Mouse (Mus musculus) heart, adult 2 months (tissue): ENCODE measurements around the gene Rasgef1b. TPM values are rescaled to one million over a fixed set of nuclear protein-coding genes. Genes with fewer than 3 reads are reported as not detected.

Experiments
- DNase-seq, 2 experiments: peaks; one replicate each; pipeline ENCODE4 v3.0.0; 2021
- H3K27ac ChIP-seq: fragments of 200-600 bp; 2 replicates; pipeline ENCODE4 v1.8.1; 2022
- H3K27me3 ChIP-seq: fragments of 200-500 bp; 2 replicates; pipeline ENCODE4 v1.6.1; 2012; ENCODE audit warnings: mild to moderate bottlenecking, low read length, inconsistent platforms, mixed read lengths; ENCODE audit not compliant: control insufficient read depth, insufficient read depth
- H3K36me3 ChIP-seq: fragments of 200-500 bp; 2 replicates; pipeline ENCODE4 v1.6.1; 2012; ENCODE audit warnings: low read length, inconsistent platforms; ENCODE audit not compliant: control insufficient read depth, insufficient read depth
- H3K4me1 ChIP-seq: fragments of 200-500 bp; 2 replicates; pipeline ENCODE4 v1.6.1; 2011; ENCODE audit warnings: low read length; ENCODE audit not compliant: control insufficient read depth, insufficient read depth
- H3K4me3 ChIP-seq: fragments of 200-600 bp; 2 replicates; pipeline ENCODE4 v1.8.1; 2022
- H3K79me2 ChIP-seq: fragments of 200-500 bp; replicated peaks from 2 replicates; pipeline ENCODE4 v1.6.1; 2012; ENCODE audit warnings: mild to moderate bottlenecking, inconsistent platforms, low read length, moderate library complexity, mixed read lengths; ENCODE audit not compliant: control insufficient read depth, insufficient read depth
- H3K9ac ChIP-seq: fragments of 200-500 bp; 2 replicates; pipeline ENCODE4 v1.6.1; 2012; ENCODE audit warnings: low read depth, mild to moderate bottlenecking, control low read depth, inconsistent platforms, low read length, mixed read lengths
- CTCF ChIP-seq: fragments of 200-600 bp; IDR thresholded peaks from 2 replicates; pipeline ENCODE4 v1.8.1; 2022; ENCODE audit warnings: antibody characterized with exemption, mild to moderate bottlenecking, moderate library complexity
- EP300 ChIP-seq: fragments of 200-500 bp; IDR thresholded peaks from 2 replicates; pipeline ENCODE4 v1.6.1; 2011; ENCODE audit warnings: low read depth, low read length, control low read depth; ENCODE audit not compliant: insufficient read depth
- POLR2A ChIP-seq: fragments of 200-500 bp; IDR thresholded peaks from 2 replicates; pipeline ENCODE4 v1.6.1; 2011; ENCODE audit warnings: mild to moderate bottlenecking, low read depth, low read length, control low read depth; ENCODE audit not compliant: insufficient read depth
- WGBS: fragments of 180-500 bp; shearing (Covaris S2); methylation state at CpG from one replicate; pipeline ENCODE4 v1.1.7; 2018; 5-methylcytosine and 5-hydroxymethylcytosine counted together
- intact Hi-C: fragments of 180-260 bp; cut with DNase I; formaldehyde crosslinking; loops from one replicate; pipeline ENCODE4 v1.15.1; 2025
- polyA plus RNA-seq: library from polyadenylated mRNA; depleted of rRNA; stranded (reverse); fragments of >200 nt; gene quantifications from 2 replicates; pipeline ENCODE4 v1.2.3, GENCODE M21; 2012
- total RNA-seq, 2 experiments: library from RNA; stranded (reverse); gene quantifications; 2 replicates each; pipeline ENCODE4 v1.2.3; 2021

Rasgef1b gene
- total and polyA plus RNA-seq, 3 experiments = 4.3 to 17.7 (median 9.3) TPM

DNA sequence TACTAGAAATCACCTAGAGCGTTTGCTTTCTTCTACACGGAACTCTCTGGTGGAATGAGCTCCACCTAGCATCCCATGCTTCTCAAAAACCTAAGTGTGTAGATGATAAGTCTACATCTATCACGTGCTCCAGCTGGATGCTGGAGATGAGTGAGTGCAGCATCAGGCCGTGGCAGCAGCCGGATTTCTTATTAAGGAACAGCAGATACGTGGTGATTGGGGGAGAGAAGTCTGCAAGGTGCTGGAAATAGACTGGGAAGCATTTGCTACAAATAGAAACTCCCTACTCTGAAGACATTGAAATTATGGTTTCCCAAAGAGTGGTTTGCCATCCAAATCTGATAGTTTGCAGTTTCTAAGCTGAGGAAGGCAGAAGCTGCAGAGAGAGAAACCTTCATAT is 269.9 kb downstream of the Rasgef1b start:
- Histone ChIP-seq H3K36me3 (no peaks in the 10 kb centered on the region), H3K79me2 (no peaks in the 10 kb centered on the region), H3K4me3 (no peak overlapping the region), H3K9ac (no peak overlapping the region), H3K27ac (no peak overlapping the region), H3K4me1 (no peaks in the 10 kb centered on the region), H3K27me3 (no peaks in the 10 kb centered on the region)
- intact Hi-C loops = no loop called here
- 70% methylated on average over 6 of the region's 6 CpGs for WGBS
- TF ChIP-seq CTCF = no peak
- TF ChIP-seq POLR2A = no peak
- TF ChIP-seq EP300 = no peak
- no peak for DNase-seq

DNA sequence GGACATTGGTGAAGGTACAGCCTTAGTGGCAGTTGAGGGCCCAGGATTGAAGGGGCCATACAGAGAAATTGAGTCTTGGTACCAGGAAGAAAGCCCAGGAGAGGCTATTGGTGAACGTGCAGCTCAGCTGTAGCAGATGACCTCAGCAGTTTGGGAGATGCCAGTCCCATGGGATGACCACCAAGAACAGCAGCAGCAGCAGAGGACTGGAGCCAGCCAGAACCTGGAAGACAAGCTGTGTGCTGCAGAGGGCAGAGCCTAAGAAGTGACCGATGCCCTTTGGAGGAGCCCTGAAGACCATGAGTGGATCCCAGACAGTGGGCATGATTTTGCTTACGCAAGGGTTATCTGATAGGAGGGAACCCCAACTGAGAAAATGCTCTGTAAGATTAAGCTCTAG is 271.6 kb downstream of the Rasgef1b start:
- intact Hi-C loops = no loop called here
- TF ChIP-seq CTCF (no peak), EP300 (no peak), POLR2A (no peak)
- no peaks in the 10 kb centered on the region for H3K4me1 ChIP-seq
- no peak overlapping the region for H3K4me3 ChIP-seq
- H3K79me2 ChIP-seq = no peaks in the 10 kb centered on the region
- DNase-seq = no peak
- H3K27me3 ChIP-seq = no peaks in the 10 kb centered on the region
- no peaks in the 10 kb centered on the region for H3K36me3 ChIP-seq
- H3K9ac ChIP-seq = no peak overlapping the region
- no peak overlapping the region for H3K27ac ChIP-seq
- 86% methylated on average over 3 of the region's 3 CpGs for WGBS

DNA sequence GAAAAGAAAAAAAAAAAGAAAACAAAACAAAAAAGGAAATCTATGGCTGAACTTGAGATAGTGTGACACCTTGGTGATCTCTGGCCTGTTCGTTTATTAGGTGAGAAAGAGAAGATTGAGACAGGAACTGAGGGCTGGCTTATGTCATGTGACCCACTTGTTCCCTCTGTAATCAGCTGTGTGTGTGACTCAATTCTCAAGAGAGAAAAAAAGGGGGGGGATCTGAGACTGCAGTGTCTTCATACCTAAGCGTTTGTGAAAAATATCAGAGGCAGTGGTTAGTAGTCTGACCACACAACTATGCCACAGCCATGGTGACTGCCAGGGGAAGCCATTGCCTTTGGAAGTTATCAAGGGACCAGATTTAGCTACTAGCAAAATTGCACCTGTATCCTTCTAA is 276.9 kb downstream of the Rasgef1b start:
- H3K79me2 ChIP-seq = no peaks in the 10 kb centered on the region
- TF ChIP-seq EP300 = no peak
- TF ChIP-seq CTCF = no peak
- TF ChIP-seq POLR2A = no peak
- DNase-seq = no peak
- no peaks in the 10 kb centered on the region for H3K36me3 ChIP-seq
- no peak overlapping the region for H3K27ac ChIP-seq
- no peaks in the 10 kb centered on the region for H3K27me3 ChIP-seq
- 39% methylated on average over 2 of the region's 2 CpGs for WGBS
- H3K4me3 ChIP-seq = no peak overlapping the region
- peaks cover 1% of the 10 kb centered on the region; the same call in 1 of the 2 replicates for H3K4me1 ChIP-seq
- no peak overlapping the region for H3K9ac ChIP-seq
- intact Hi-C loops = no loop called here

DNA sequence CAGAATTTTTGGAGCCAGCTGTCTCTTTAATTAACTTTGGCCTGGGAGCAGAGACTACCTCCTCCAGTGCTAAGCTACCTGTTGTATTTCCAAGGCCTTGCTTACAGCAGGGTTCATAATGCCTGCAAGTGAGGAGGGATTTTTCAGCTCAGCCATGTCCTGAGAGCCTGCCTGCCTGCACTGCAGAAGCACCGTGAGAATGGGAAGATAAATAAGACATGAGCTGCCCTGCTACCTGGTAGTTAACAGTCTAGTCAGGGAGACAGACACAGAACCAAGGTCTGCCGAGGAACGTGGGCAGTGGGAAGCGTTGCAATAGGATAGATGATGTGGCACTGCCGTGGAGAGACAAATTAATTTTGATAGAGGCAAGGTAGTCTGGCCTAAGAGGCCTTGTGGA is 277.4 kb downstream of the Rasgef1b start:
- Histone ChIP-seq H3K27me3 (no peaks in the 10 kb centered on the region), H3K4me3 (no peak overlapping the region), H3K9ac (no peak overlapping the region), H3K36me3 (no peaks in the 10 kb centered on the region), H3K79me2 (no peaks in the 10 kb centered on the region), H3K4me1 (peaks cover 1% of the 10 kb centered on the region; the same call in 1 of the 2 replicates), H3K27ac (no peak overlapping the region)
- DNase-seq = no peak
- 73% methylated on average over 5 of the region's 5 CpGs for WGBS
- TF ChIP-seq EP300 = no peak
- no peak for TF ChIP-seq POLR2A
- no peak for TF ChIP-seq CTCF
- intact Hi-C loops = no loop called here

DNA sequence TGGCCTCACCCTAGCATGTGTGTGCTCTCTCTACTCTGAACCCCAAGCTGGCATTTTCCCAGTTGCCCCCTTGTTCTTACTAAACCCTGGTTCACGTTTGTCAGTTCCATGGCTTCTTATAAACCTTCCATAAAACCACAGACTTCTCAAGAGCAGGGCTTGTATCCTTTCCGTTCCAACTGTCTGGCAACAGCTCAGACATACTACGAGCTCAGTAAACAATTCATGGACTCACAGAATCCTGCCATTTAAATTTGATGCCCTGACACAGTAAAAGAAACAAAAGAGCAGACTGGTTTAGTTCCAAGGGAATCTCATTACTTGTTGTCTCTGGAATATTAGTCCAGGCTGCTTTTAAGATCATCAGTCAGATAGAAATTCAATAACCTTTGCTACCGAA is 277.9 kb downstream of the Rasgef1b start:
- Histone ChIP-seq H3K27ac (no peak overlapping the region), H3K4me3 (no peak overlapping the region), H3K4me1 (peaks cover 1% of the 10 kb centered on the region; the same call in 1 of the 2 replicates), H3K36me3 (no peaks in the 10 kb centered on the region), H3K79me2 (no peaks in the 10 kb centered on the region), H3K9ac (no peak overlapping the region), H3K27me3 (no peaks in the 10 kb centered on the region)
- TF ChIP-seq POLR2A (no peak), CTCF (no peak), EP300 (no peak)
- intact Hi-C loops = no loop called here
- no peak for DNase-seq
- 76% methylated on average over 4 of the region's 4 CpGs for WGBS

DNA sequence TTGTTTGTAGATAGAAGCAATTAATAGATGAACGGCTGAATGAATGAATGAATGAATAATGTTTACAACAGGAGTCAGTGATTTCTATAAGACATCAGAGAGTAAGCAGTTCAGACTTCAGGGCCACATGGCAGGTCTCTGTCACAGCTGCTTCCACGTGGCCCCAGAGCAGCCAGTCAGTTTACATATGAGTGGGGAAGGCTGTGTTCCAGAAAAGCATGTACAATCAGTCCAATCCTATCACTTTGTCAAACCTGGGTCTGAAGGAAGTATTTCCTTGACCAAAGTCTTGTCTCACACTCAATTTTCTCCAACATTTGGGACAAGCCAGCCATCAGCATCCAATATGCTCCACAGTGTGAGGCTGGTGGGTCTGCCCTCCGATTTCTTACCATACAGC is 278.4 kb downstream of the Rasgef1b start:
- WGBS = 84% methylated on average over 3 of the region's 3 CpGs

More for the DNA sequence above, 278.4 kb downstream of the Rasgef1b start:
- H3K4me3 ChIP-seq = no peak overlapping the region
- TF ChIP-seq EP300 (no peak), CTCF (no peak), POLR2A (no peak)
- no peak overlapping the region for H3K9ac ChIP-seq
- H3K27ac ChIP-seq = no peak overlapping the region
- H3K4me1 ChIP-seq = peaks cover 1% of the 10 kb centered on the region; the same call in 1 of the 2 replicates
- H3K36me3 ChIP-seq = no peaks in the 10 kb centered on the region
- intact Hi-C loops = no loop called here
- H3K27me3 ChIP-seq = no peaks in the 10 kb centered on the region
- DNase-seq = no peak
- no peaks in the 10 kb centered on the region for H3K79me2 ChIP-seq
